Mouse (Mus musculus): Measurements from ENCODE around the gene Nek11.

Gene Nek11

GRCm38 (mm10) chr9:105395218-105395627 is at the start of gene Nek11, which contains the start of gene Aste1:
Nek11 (minus strand) TSS chr9:105395524.
Aste1 (plus strand) TSS chr9:105395392.
- DNase-seq (ENCODE audit: low spot score): peak; percentile 89

GRCm38 (mm10) chr9:105408549-105408948 is 13.2 kb upstream of the Nek11 start:
- no peak for DNase-seq (ENCODE audit: low spot score)

DNA sequence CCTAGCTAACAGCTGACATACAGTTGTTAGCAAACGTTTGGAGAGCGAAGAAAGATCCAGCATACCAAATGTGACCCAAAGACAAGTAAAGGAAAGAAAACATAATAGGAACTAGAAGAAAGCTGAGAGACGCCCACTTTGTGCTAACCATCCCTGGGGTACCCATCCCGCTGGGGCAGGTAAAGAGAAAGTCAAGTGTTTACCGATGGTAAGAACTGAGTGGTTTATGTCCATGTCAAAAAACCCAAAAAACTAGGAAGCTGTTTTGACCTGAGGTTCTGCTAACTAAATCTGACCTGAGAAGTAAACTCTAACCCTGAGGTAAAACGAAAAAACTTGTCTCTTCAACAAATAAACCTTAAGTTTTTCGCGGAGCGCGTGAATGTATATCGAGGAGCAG is 604 bp downstream of the Nek11 start:
- no peak for DNase-seq (ENCODE audit: low spot score)

DNA sequence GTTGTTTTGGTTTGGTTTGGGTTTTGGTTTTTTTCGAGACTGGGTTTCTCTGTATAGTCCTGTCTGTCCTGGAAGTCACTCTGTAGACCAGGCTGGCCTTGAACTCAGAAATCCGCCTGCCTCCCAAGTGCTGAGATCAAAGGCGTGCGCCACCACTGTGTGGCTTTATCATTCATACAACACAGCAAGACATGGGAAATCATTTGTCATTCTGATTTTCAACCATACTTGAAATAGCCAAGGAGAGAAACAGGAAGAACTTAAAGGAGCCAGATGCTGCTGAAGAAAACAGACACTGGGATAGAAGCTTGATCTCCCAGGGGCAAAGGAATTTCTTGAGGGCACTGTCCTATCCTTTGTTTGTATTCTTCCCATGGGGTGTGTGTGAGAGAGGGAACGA is 4.7 kb downstream of the Nek11 start:
- no peak for DNase-seq (ENCODE audit: low spot score)

DNA sequence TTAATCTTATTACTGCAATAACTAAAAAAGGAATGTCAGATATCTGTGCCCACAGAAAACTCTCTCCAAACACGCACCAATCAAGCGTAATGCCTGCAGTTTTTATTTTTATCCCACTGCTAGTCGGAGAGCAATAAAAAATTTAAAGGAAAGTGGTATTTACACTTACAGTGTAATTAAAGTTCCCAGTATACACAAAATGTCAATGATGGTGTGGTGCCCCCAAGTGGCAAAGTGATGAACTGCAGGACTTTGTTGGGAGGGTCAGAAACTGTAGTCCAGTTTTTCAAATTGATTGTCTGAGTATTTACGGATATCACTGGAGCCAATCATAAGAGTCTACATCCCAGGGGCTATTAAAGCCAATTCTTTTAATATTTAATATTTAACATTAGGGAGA is 6.0 kb downstream of the Nek11 start:
- DNase-seq (ENCODE audit: low spot score): peak; percentile 61

DNA sequence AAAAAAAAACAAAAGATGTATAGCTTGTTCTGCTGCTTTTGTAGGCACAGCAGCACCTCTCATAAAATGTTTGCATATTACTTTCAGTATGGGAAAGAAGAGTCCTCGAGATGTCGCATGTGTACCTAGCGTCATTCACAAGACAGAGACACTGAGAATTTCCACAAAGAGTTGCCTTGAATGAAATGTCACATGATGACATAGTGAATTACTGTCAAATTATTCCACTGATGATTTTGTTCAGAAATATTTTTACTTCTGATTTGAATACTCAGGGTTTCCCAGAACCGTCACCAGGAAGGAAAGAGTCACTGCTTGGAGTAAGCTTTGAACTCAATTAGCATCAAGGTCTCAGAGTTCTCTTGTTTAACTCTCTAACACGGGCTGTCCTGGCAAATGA is 7.9 kb downstream of the Nek11 start:
- no peak for DNase-seq (ENCODE audit: low spot score)

DNA sequence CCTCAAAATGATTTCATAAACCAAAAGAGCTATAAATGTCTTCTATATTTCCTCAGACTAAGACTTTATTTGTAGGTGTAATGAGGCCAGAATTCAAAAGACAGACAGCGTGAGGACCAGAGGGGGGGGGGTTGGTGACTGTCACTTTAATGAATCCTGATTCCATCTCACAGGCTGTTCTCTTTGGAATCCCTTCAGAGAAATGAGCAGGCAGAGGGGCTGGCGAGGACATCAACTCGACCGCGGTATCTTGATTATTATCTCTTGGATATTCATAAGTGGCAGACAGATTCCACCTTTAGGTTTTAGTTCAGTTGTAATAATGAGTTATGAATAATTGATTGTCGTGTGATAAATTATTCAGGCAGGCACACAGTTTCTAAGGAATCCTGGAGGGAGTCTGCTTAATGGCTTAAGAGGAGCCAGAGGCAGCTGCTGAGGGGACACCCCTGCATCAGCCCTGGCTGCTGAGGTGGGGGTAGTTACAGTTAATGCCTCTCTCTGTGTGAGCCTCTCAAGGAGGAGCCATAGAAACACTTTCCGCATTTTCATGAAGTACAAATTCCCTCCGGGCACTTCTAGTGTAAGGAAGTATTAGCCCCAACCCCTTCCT is 15.7 kb downstream of the Nek11 start:
- DNase-seq (ENCODE audit: low spot score): no peak

GRCm38 (mm10) chr9:105377622-105378021 is 17.7 kb downstream of the Nek11 start:
- no peak for DNase-seq (ENCODE audit: low spot score)

DNA sequence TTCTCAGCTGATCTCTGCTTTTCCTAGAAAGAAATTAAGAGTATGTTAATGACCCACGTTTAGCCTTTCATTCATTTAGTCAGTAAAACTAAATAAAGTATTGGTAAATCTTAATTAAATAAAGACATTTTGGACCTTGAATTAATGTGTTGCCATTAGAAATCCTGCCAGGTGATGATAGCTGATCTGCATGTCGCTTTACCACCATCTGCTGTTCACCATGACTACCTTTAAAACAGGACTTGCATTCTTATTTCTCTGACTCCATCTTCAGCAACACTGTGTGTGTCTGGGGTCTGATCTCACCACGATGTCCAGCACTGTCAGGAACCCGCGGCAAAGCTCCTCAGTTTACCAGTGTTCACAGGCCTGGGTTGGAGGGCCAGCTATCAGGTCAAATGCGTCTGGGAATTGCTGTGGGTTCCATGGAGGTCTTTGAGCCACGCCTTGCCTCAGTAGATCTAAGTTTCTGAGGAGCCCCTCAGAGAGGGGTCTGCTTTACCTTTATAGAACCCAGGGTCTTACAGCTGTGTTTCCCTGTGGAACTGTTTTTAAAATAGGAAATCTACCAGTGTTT is 18.3 kb downstream of the Nek11 start:
- DNase-seq (ENCODE audit: low spot score): no peak

DNA sequence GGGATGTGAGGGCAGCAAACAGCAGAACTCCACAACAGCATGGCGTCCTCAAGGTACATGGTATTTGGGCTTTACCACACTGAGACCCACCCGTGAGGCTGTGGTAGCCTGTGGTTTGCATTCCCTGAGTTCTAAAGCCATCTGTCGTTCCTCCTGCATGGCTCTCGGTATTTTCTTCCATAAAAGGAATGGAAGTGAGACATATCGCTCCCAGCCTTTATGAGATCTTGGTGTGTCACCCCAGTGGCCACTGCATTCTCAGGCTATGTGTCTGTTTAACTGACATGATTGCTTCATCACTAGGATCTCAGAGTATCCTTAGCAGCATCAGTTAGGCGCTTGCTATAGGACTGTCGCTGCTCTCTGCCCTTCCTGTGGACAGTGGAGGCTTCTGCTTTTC is 18.9 kb downstream of the Nek11 start:
- no peak for DNase-seq (ENCODE audit: low spot score)

- no peak for DNase-seq (ENCODE audit: low spot score)
These were observed 21.0 kb downstream of the Nek11 start for GRCm38 (mm10) chr9:105374361-105374760.

GRCm38 (mm10) chr9:105368605-105369004 is 26.7 kb downstream of the Nek11 start:
- DNase-seq (ENCODE audit: low spot score): no peak

- DNase-seq (ENCODE audit: low spot score): no peak
These were observed 29.1 kb downstream of the Nek11 start for GRCm38 (mm10) chr9:105366199-105366598.

GRCm38 (mm10) chr9:105363520-105364231 is 31.6 kb downstream of the Nek11 start:
- no peak for DNase-seq (ENCODE audit: low spot score)

DNA sequence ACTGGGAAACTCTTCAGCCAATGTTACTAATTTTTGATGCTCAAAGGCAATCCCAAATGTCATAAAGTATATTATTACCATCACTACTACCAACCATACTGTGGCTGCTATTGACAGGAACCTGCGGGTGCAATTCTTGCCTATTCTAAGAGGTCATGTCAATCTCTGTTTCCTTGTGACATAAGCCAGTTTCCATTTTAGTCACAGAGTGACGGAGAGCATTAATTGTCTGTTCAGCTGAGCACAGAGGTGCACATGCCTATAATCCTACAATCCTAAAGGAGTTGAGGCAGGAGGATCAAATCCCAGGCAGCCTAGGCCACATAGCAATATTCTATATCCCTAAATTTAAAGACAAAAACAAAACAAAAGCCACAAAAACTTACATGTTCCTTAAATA is 33.1 kb downstream of the Nek11 start:
- DNase-seq (ENCODE audit: low spot score): no peak

DNA sequence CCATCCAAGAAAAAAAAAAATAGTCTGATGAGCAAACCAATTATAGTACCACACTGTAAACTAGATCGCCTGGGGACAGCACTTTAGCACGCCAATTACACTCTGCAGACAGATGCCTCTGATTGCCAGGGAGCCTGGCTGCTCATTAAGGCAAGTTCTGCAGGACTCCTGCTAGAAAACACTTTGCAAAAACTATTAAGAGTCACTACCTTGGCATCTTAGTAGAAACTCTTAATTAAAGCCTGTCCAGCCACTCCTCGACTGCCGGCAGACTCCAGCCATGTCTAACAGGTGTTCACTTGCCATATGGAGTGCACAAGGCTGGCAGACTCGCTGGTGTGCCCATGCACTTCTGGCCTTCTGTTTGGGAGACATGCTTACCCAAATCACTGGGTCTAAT is 46.3 kb downstream of the Nek11 start:
- DNase-seq (ENCODE audit: low spot score): no peak

GRCm38 (mm10) chr9:105348242-105349031 is 46.9 kb downstream of the Nek11 start:
- DNase-seq (ENCODE audit: low spot score): no peak

- no peak for DNase-seq (ENCODE audit: low spot score)
These were observed 52.2 kb downstream of the Nek11 start for GRCm38 (mm10) chr9:105342994-105343656.

DNA sequence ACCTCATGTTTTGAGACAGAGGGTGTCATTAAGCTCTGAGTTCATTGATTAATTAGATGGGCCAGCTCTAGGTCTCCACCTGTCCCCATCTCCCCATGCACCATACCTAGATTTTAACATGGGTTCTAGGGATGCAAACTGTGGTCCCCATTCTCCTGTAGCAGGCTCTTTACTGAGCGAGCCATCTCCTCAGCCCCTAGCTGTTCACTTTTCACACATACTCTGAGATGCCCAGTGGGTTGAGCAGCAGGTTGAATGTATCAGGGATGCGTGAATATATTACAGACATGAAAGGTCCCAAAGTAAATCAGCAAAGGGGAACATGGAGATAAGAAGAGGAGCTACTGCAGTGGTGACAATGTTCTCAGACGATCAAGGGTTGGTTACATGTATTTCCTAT is 52.8 kb downstream of the Nek11 start:
- DNase-seq (ENCODE audit: low spot score): no peak

DNA sequence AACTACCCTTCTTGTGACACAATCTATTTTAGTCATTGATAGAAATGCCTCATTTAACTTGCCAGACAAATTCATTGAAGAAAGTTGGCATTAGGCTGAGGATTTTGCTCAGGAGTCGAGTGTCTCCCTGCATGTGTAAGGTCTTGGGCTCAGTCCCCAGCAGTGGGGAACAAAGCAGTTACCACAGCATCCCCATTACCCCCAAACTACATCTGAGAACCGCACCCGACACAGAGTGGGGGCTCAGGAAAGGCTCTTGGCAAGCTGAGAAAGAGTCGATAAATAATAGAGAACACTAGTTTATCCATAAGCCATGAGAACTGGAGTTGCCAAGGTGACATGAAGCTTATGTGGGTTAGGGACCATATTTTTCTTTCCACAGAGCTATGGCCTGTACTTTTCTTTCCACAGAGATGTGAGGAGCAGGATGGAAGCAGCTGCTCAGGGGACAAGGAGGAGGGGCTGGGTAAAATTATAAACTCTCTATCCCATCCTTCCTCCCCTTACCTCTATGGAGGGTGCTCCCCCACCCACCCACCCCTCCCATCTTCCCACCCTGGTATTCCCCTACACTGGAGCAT is 62.8 kb downstream of the Nek11 start:
- DNase-seq (ENCODE audit: low spot score): no peak

DNA sequence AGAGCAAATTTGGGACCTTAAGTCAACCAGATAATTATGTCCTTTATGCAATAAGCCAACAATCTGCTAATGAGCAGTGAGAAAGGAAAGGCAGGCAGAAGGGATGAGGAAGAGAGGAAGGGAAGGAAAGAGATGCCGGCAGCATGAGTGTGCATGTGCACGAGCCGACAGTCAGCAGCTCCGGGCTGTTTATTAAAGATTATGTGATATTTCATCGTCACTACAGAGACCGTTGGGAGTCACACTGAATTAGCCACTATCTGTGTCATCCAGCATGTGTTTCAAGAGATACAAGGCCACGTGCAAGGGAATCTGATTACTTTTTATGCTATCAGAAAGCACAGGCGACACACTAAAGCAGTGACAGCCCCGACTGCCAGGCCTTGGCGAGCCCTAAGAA is 73.5 kb downstream of the Nek11 start:
- DNase-seq (ENCODE audit: low spot score): no peak

DNA sequence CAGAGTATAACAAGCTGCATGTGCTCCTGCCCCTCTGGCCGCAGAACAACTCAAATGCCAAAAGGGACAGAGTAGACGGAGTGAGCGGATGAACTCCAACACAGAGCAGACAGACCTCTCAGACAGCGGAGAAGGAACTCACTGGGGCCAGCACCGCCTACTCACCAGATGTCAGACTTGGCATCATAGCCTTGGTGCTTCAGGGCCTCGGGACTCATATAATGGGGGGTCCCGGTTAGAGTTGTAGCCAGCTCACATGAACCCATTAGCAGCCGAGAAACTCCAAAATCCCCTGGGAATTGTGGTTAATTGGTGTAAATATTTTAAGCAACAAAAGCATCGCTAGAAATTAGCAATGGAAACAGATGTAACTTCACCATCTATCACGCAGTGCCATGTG is 82.1 kb downstream of the Nek11 start:
- no peak for DNase-seq (ENCODE audit: low spot score)

All from ovary, postnatal 14 days (tissue).